Mouse (Mus musculus) central nervous system, embryonic 11.5 days (tissue): ENCODE data around the gene Selenof. TPM values are rescaled to one million over a fixed set of nuclear protein-coding genes. Genes with fewer than 3 reads are reported as not detected.

Source experiments
- polyA plus RNA-seq: library from polyadenylated mRNA; depleted of rRNA; stranded (reverse); fragments of >200 nt; gene quantifications from 2 replicates; pipeline ENCODE4 v1.2.3, GENCODE M21; 2012; rRNA removed

Selenof gene
- 178 and 314 TPM in 2 replicates for polyA plus RNA-seq

DNA sequence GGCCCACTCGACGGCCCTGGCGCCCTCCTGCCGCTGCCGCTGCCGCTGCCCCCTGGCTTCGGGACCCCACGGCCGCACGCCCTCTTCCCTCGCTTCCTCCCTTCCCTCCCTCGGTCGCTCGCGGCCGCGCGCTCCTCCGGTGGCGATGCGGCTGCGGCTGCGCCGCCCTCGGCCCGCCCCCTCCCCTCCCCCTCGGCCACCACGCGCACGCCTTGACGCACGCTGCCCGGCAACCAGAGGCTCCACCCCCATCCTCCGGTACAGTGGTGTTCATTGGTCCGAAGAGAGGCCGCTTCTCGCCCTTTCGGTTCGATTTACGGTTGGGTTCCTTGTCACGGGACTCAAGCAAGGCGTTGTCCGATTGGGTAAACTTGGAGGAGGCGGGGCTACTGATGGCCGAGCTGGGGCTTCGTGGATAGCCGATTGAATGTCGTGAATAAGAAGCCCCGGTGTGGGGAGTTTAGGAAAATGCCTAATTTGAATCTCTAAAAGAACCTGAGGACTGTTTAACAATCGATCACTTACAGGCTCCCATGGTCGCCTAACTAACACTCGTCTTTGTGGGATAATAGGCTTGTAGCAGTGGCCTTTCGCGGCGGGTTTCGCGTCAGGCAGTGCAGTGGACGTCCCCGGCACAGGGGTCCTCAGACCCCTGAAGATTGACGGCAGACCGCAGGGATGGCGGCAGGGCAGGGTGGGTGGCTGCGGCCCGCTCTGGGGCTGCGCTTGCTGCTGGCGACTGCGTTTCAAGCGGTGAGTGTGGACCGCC is at the start of gene Selenof, which contains the start of gene Hs2st1:
Selenof (plus strand) TSS at position 258 of the 769 bp plus-strand sequence.
Hs2st1 (minus strand) TSS at position 135 of the 769 bp plus-strand sequence.

Other genes with a start within 250 kb of the Selenof start
- gene Hs2st1, start 123 bp upstream of the Selenof start, polyA plus RNA-seq, result 21.9 and 24.4 TPM in 2 replicates
- 15.3 and 27.7 TPM in 2 replicates for gene Sh3glb1, start 150.0 kb downstream of the Selenof start, polyA plus RNA-seq
- gene Clca3a1, start 190.7 kb downstream of the Selenof start, polyA plus RNA-seq, result 0.84 and 2.2 TPM in 2 replicates
- gene Clca3a2, start 249.2 kb downstream of the Selenof start, polyA plus RNA-seq, result 0.07 and 0.16 TPM in 2 replicates